Mouse (Mus musculus) granulocyte monocyte progenitor cell, adult 5-6 weeks (primary cell): Measurements from ENCODE around the gene Slc6a21. TPM values are rescaled to one million over a fixed set of nuclear protein-coding genes. Genes with fewer than 3 reads are reported as not detected.

Experiments used
- total RNA-seq, 2 experiments: library from RNA; stranded (forward) in 1 of 2; stranded (reverse) in 1 of 2; fragments of 200-712, 200-1000 nt in 1 of 2; fragments of >200 nt in 1 of 2; fragmentation: Nextera tagmentation in 1 of 2; gene quantifications; 2 replicates each; pipeline ENCODE4 v1.2.3; 2014 to 2017

Gene Slc6a21
- total RNA-seq, 2 experiments from 2014 or later, result not detected

Other genes starting within 250 kb of the Slc6a21 start
Only the 30 nearest of the 37 such genes appear.
- gene Rcn3, start 185.3 kb upstream of the Slc6a21 start, total RNA-seq (2014; fragmentation: Nextera tagmentation), result 2.2 and 11.6 TPM in 2 replicates
- gene Rcn3, start 185.3 kb upstream of the Slc6a21 start, total RNA-seq (2017), result 4.1 and 7.0 TPM in 2 replicates
- 2.1 and 3.8 TPM in 2 replicates for gene Fcgrt, start 173.7 kb upstream of the Slc6a21 start, total RNA-seq (2014; fragmentation: Nextera tagmentation)
- 2.7 and 3.6 TPM in 2 replicates for gene Fcgrt, start 173.7 kb upstream of the Slc6a21 start, total RNA-seq (2017)
- gene Rps11, start 153.1 kb upstream of the Slc6a21 start, total RNA-seq (2014; fragmentation: Nextera tagmentation), result 3,834 and 4,027 TPM in 2 replicates
- gene Rps11, start 153.1 kb upstream of the Slc6a21 start, total RNA-seq (2017), result 963 and 1,110 TPM in 2 replicates
- gene Rpl13a, start 148.8 kb upstream of the Slc6a21 start, total RNA-seq (2014; fragmentation: Nextera tagmentation), result 3,523 and 3,605 TPM in 2 replicates
- gene Rpl13a, start 148.8 kb upstream of the Slc6a21 start, total RNA-seq (2017), result 3,792 and 4,750 TPM in 2 replicates
- not detected in 2 replicates for gene Gm45713, start 141.3 kb upstream of the Slc6a21 start, total RNA-seq (2014; fragmentation: Nextera tagmentation)
- gene Gm45713, start 141.3 kb upstream of the Slc6a21 start, total RNA-seq (2017), result 0.10 and 0.13 TPM in 2 replicates
- gene Flt3l, start 141.1 kb upstream of the Slc6a21 start, total RNA-seq (2014; fragmentation: Nextera tagmentation), result 7.4 and 8.2 TPM in 2 replicates
- 2.3 and 5.7 TPM in 2 replicates for gene Flt3l, start 141.1 kb upstream of the Slc6a21 start, total RNA-seq (2017)
- gene Pih1d1, start 123.2 kb upstream of the Slc6a21 start, total RNA-seq (2014; fragmentation: Nextera tagmentation), result 74.2 and 91.6 TPM in 2 replicates
- gene Pih1d1, start 123.2 kb upstream of the Slc6a21 start, total RNA-seq (2017), result 48.8 and 58.4 TPM in 2 replicates
- gene Aldh16a1, start 122.9 kb upstream of the Slc6a21 start, total RNA-seq (2014; fragmentation: Nextera tagmentation), result 53.4 and 59.8 TPM in 2 replicates
- 31.2 and 42.5 TPM in 2 replicates for gene Aldh16a1, start 122.9 kb upstream of the Slc6a21 start, total RNA-seq (2017)
- gene Slc17a7, start 113.6 kb upstream of the Slc6a21 start, total RNA-seq (2014; fragmentation: Nextera tagmentation), result 0.17 TPM in 1 of 2 replicates, not detected in the other
- gene Slc17a7, start 113.6 kb upstream of the Slc6a21 start, total RNA-seq (2017), result not detected in 2 replicates
- gene Gfy, start 97.9 kb upstream of the Slc6a21 start, total RNA-seq (2014; fragmentation: Nextera tagmentation), result not detected in 2 replicates
- gene Gfy, start 97.9 kb upstream of the Slc6a21 start, total RNA-seq (2017), result not detected in 2 replicates
- gene Pth2, start 96.5 kb upstream of the Slc6a21 start, total RNA-seq (2014; fragmentation: Nextera tagmentation), result not detected in 2 replicates
- not detected in 2 replicates for gene Pth2, start 96.5 kb upstream of the Slc6a21 start, total RNA-seq (2017)
- not detected in 2 replicates for gene Ccdc155, start 72.6 kb upstream of the Slc6a21 start, total RNA-seq (2014; fragmentation: Nextera tagmentation)
- gene Ccdc155, start 72.6 kb upstream of the Slc6a21 start, total RNA-seq (2017), result 0.26 and 0.67 TPM in 2 replicates
- 2.3 and 9.5 TPM in 2 replicates for gene Dkkl1, start 65.4 kb upstream of the Slc6a21 start, total RNA-seq (2014; fragmentation: Nextera tagmentation)
- gene Dkkl1, start 65.4 kb upstream of the Slc6a21 start, total RNA-seq (2017), result 0.77 TPM in 1 of 2 replicates, not detected in the other
- gene Tead2, start 61.8 kb upstream of the Slc6a21 start, total RNA-seq (2014; fragmentation: Nextera tagmentation), result 0.62 TPM in 1 of 2 replicates, not detected in the other
- gene Tead2, start 61.8 kb upstream of the Slc6a21 start, total RNA-seq (2017), result not detected in 2 replicates
- 104 and 177 TPM in 2 replicates for gene Cd37, start 38.4 kb upstream of the Slc6a21 start, total RNA-seq (2014; fragmentation: Nextera tagmentation)
- gene Cd37, start 38.4 kb upstream of the Slc6a21 start, total RNA-seq (2017), result 59.5 and 69.2 TPM in 2 replicates
- gene Slc6a16, start 36.4 kb upstream of the Slc6a21 start, total RNA-seq (2014; fragmentation: Nextera tagmentation), result not detected in 2 replicates
- not detected in 2 replicates for gene Slc6a16, start 36.4 kb upstream of the Slc6a21 start, total RNA-seq (2017)
- gene Trpm4, start 56.3 kb downstream of the Slc6a21 start, total RNA-seq (2014; fragmentation: Nextera tagmentation), result 5.4 and 6.3 TPM in 2 replicates
- gene Trpm4, start 56.3 kb downstream of the Slc6a21 start, total RNA-seq (2017), result 2.4 and 3.9 TPM in 2 replicates
- gene Hrc, start 57.8 kb downstream of the Slc6a21 start, total RNA-seq (2014; fragmentation: Nextera tagmentation), result not detected in 2 replicates
- not detected in 2 replicates for gene Hrc, start 57.8 kb downstream of the Slc6a21 start, total RNA-seq (2017)
- gene Ppfia3, start 89.5 kb downstream of the Slc6a21 start, total RNA-seq (2014; fragmentation: Nextera tagmentation), result 1.2 TPM in 1 of 2 replicates, not detected in the other
- gene Ppfia3, start 89.5 kb downstream of the Slc6a21 start, total RNA-seq (2017), result not detected in 2 replicates
- not detected in 2 replicates for gene Lin7b, start 93.1 kb downstream of the Slc6a21 start, total RNA-seq (2014; fragmentation: Nextera tagmentation)
- 1.9 TPM in 1 of 2 replicates, not detected in the other for gene Lin7b, start 93.1 kb downstream of the Slc6a21 start, total RNA-seq (2017)
- 259 and 270 TPM in 2 replicates for gene Snrnp70, start 118.2 kb downstream of the Slc6a21 start, total RNA-seq (2014; fragmentation: Nextera tagmentation)
- gene Snrnp70, start 118.2 kb downstream of the Slc6a21 start, total RNA-seq (2017), result 374 and 382 TPM in 2 replicates
- gene Kcna7, start 128.1 kb downstream of the Slc6a21 start, total RNA-seq (2014; fragmentation: Nextera tagmentation), result not detected in 2 replicates
- not detected in 2 replicates for gene Kcna7, start 128.1 kb downstream of the Slc6a21 start, total RNA-seq (2017)
- not detected in 2 replicates for gene Ntf5, start 136.2 kb downstream of the Slc6a21 start, total RNA-seq (2014; fragmentation: Nextera tagmentation)
- not detected in 2 replicates for gene Ntf5, start 136.2 kb downstream of the Slc6a21 start, total RNA-seq (2017)
- gene Lhb, start 143.3 kb downstream of the Slc6a21 start, total RNA-seq (2014; fragmentation: Nextera tagmentation), result not detected in 2 replicates
- gene Lhb, start 143.3 kb downstream of the Slc6a21 start, total RNA-seq (2017), result not detected in 2 replicates
- gene Gys1, start 157.3 kb downstream of the Slc6a21 start, total RNA-seq (2014; fragmentation: Nextera tagmentation), result 27.1 and 32.4 TPM in 2 replicates
- 20.3 and 21.3 TPM in 2 replicates for gene Gys1, start 157.3 kb downstream of the Slc6a21 start, total RNA-seq (2017)
- gene Ruvbl2, start 160.6 kb downstream of the Slc6a21 start, total RNA-seq (2014; fragmentation: Nextera tagmentation), result 90.0 and 147 TPM in 2 replicates
- 191 and 250 TPM in 2 replicates for gene Ruvbl2, start 160.6 kb downstream of the Slc6a21 start, total RNA-seq (2017)
- gene Ftl1, start 182.4 kb downstream of the Slc6a21 start, total RNA-seq (2014; fragmentation: Nextera tagmentation), result 1,113 and 1,886 TPM in 2 replicates
- 1,040 and 1,064 TPM in 2 replicates for gene Ftl1, start 182.4 kb downstream of the Slc6a21 start, total RNA-seq (2017)
- 39.3 and 51.9 TPM in 2 replicates for gene Bax, start 189.4 kb downstream of the Slc6a21 start, total RNA-seq (2014; fragmentation: Nextera tagmentation)
- 28.7 and 34.2 TPM in 2 replicates for gene Bax, start 189.4 kb downstream of the Slc6a21 start, total RNA-seq (2017)
- gene Tulp2, start 204.4 kb downstream of the Slc6a21 start, total RNA-seq (2014; fragmentation: Nextera tagmentation), result not detected in 2 replicates
- gene Tulp2, start 204.4 kb downstream of the Slc6a21 start, total RNA-seq (2017), result not detected in 2 replicates
- gene Gm45808, start 209.3 kb downstream of the Slc6a21 start, total RNA-seq (2014; fragmentation: Nextera tagmentation), result not detected in 2 replicates
- gene Gm45808, start 209.3 kb downstream of the Slc6a21 start, total RNA-seq (2017), result not detected in 2 replicates